Mouse (Mus musculus): ENCODE results near the gene Rnf6.
"Not testable (repeated sequence)": the region's sequence is repeated elsewhere in the genome, so short reads cannot be mapped to it uniquely, and the experiment has no call there.

Gene Rnf6

GRCm38 (mm10) chr5:146230864-146231654, 9.7 kb upstream of the Rnf6 start, which contains the start of gene Cdk8:
Gene Cdk8 (plus strand): TSS chr5:146231230.
- peak; percentile 42 to 74 for DNase-seq (ENCODE audit: low read depth in 1 of 2, low spot score in 2 of 2)

GRCm38 (mm10) chr5:146229869-146230650, 8.7 kb upstream of the Rnf6 start:
- DNase-seq (ENCODE audit: low read depth in 1 of 2, low spot score in 2 of 2) = no peak

GRCm38 (mm10) chr5:146227496-146227895, 6.1 kb upstream of the Rnf6 start:
- no peak for DNase-seq (ENCODE audit: low read depth in 1 of 2, low spot score in 2 of 2)

- DNase-seq (ENCODE audit: low read depth in 1 of 2, low spot score in 2 of 2) = no peak
Measured at GRCm38 (mm10) chr5:146223786-146224185, 2.4 kb upstream of the Rnf6 start.

GRCm38 (mm10) chr5:146221722-146222121, 367 bp upstream of the Rnf6 start:
- no peak for DNase-seq (ENCODE audit: low read depth in 1 of 2, low spot score in 2 of 2)

GRCm38 (mm10) chr5:146220501-146220878, 865 bp downstream of the Rnf6 start:
- DNase-seq (ENCODE audit: low read depth in 1 of 2, low spot score in 2 of 2) = no peak

GRCm38 (mm10) chr5:146205537-146205936, 15.8 kb downstream of the Rnf6 start:
- no peak for DNase-seq (ENCODE audit: low read depth in 1 of 2, low spot score in 2 of 2)

GRCm38 (mm10) chr5:146203921-146204320, 17.4 kb downstream of the Rnf6 start:
- no peak for DNase-seq (ENCODE audit: low read depth in 1 of 2, low spot score in 2 of 2)

- no peak for DNase-seq (ENCODE audit: low read depth in 1 of 2, low spot score in 2 of 2)
Measured at GRCm38 (mm10) chr5:146200580-146200979, 20.8 kb downstream of the Rnf6 start.

- DNase-seq (ENCODE audit: low read depth in 1 of 2, low spot score in 2 of 2) = no peak
Measured at GRCm38 (mm10) chr5:146199540-146199939, 21.8 kb downstream of the Rnf6 start.

- DNase-seq (ENCODE audit: low read depth in 1 of 2, low spot score in 2 of 2) = no peak
Measured at GRCm38 (mm10) chr5:146199073-146199472, 22.3 kb downstream of the Rnf6 start.

GRCm38 (mm10) chr5:146193360-146193759, 28.0 kb downstream of the Rnf6 start:
- no peak for DNase-seq (ENCODE audit: low read depth in 1 of 2, low spot score in 2 of 2)

- no peak for DNase-seq (ENCODE audit: low read depth in 1 of 2, low spot score in 2 of 2)
Measured at GRCm38 (mm10) chr5:146190501-146191269, 30.7 kb downstream of the Rnf6 start.

GRCm38 (mm10) chr5:146190093-146190492, 31.3 kb downstream of the Rnf6 start:
- DNase-seq (ENCODE audit: low read depth in 1 of 2, low spot score in 2 of 2) = no peak

GRCm38 (mm10) chr5:146188712-146189111, 32.6 kb downstream of the Rnf6 start:
- no peak for DNase-seq (ENCODE audit: low read depth in 1 of 2, low spot score in 2 of 2)

- DNase-seq (ENCODE audit: low read depth in 1 of 2, low spot score in 2 of 2) = no peak
Measured at GRCm38 (mm10) chr5:146188144-146188543, 33.2 kb downstream of the Rnf6 start.

GRCm38 (mm10) chr5:146187441-146187840, 33.9 kb downstream of the Rnf6 start:
- DNase-seq (ENCODE audit: low read depth in 1 of 2, low spot score in 2 of 2) = peak in 1 of 2 experiments; percentile 12

GRCm38 (mm10) chr5:146185204-146185603, 36.2 kb downstream of the Rnf6 start, which contains the start of gene 1700001J03Rik:
Gene 1700001J03Rik (minus strand): TSS chr5:146185304.
- DNase-seq (ENCODE audit: low read depth in 1 of 2, low spot score in 2 of 2) = not testable (repeated sequence)

GRCm38 (mm10) chr5:146172744-146173143, 48.6 kb downstream of the Rnf6 start:
- not testable (repeated sequence) for DNase-seq (ENCODE audit: low read depth in 1 of 2, low spot score in 2 of 2)

- DNase-seq (ENCODE audit: low read depth in 1 of 2, low spot score in 2 of 2) = not testable (repeated sequence)
Measured at GRCm38 (mm10) chr5:146170621-146171020, 50.7 kb downstream of the Rnf6 start, which contains the start of gene Gm6309. Gene Gm6309 (minus strand): TSS chr5:146170721.

- DNase-seq (ENCODE audit: low read depth in 1 of 2, low spot score in 2 of 2) = not testable (repeated sequence)
Measured at GRCm38 (mm10) chr5:146160439-146160838, 60.9 kb downstream of the Rnf6 start, which contains the start of gene Gm5565. Gene Gm5565 (minus strand): TSS chr5:146160539.
